Mouse (Mus musculus) forebrain, postnatal 0 days (tissue): ENCODE measurements around the gene Fgr. TPM values are rescaled to one million over a fixed set of nuclear protein-coding genes. Genes with fewer than 3 reads are reported as not detected.
"Not testable (repeated sequence)": the region's sequence is repeated elsewhere in the genome, so short reads cannot be mapped to it uniquely, and the experiment has no call there.

Experiments
- ATAC-seq: fragments of 200-750 bp; cut with Nextera tagmentation; 2 replicates; pipeline ENCODE4 v1.8.0; 2017; ENCODE audit warnings: mild to moderate bottlenecking, moderate library complexity
- DNase-seq: peaks from one replicate; pipeline ENCODE4 v3.0.0-alpha.2; 2015
- H3K27ac ChIP-seq: fragments of 300-500 bp; sonication (generic); 2 replicates; pipeline ENCODE4 v1.5.1; 2014; ENCODE audit warnings: low read depth, mild to moderate bottlenecking, antibody characterized with exemption, low read length, moderate library complexity, mixed read lengths
- H3K27me3 ChIP-seq: fragments of 300-500 bp; sonication (generic); 2 replicates; pipeline ENCODE4 v1.6.1; 2014; ENCODE audit warnings: mild to moderate bottlenecking, low read length, mixed read lengths; ENCODE audit not compliant: insufficient read depth
- H3K36me3 ChIP-seq: fragments of 300-500 bp; sonication (generic); 2 replicates; pipeline ENCODE4 v1.6.1; 2014; ENCODE audit warnings: mild to moderate bottlenecking, moderate library complexity; ENCODE audit not compliant: insufficient read depth
- H3K4me1 ChIP-seq: fragments of 300-500 bp; sonication (generic); 2 replicates; pipeline ENCODE4 v1.6.1; 2014; ENCODE audit warnings: antibody characterized with exemption; ENCODE audit not compliant: insufficient read depth
- H3K4me2 ChIP-seq: fragments of 300-500 bp; sonication (generic); 2 replicates; pipeline ENCODE4 v1.6.1; 2014; ENCODE audit warnings: low read depth, mild to moderate bottlenecking, moderate library complexity
- H3K4me3 ChIP-seq: fragments of 300-500 bp; sonication (generic); 2 replicates; pipeline ENCODE4 v1.5.1; 2014; ENCODE audit warnings: low read depth, low read length, mixed read lengths
- H3K9ac ChIP-seq: fragments of 300-500 bp; sonication (generic); 2 replicates; pipeline ENCODE4 v1.6.1; 2014; ENCODE audit warnings: mild to moderate bottlenecking
- H3K9me3 ChIP-seq: fragments of 300-500 bp; sonication (generic); 2 replicates; pipeline ENCODE4 v1.6.1; 2016; ENCODE audit warnings: low read length
- CTCF ChIP-seq: sonication (generic); IDR thresholded peaks from 2 replicates; pipeline ENCODE4 v1.5.1; 2016; ENCODE audit warnings: antibody characterized with exemption, control low read depth, low read depth
- WGBS: fragments of 180-500 bp; shearing (Covaris S2); extraction: QIAGEN DNeasy Blood & Tissue Kit; methylation state at CpG from one replicate; pipeline ENCODE4 v1.1.7; 2014; 5-methylcytosine and 5-hydroxymethylcytosine counted together
- polyA plus RNA-seq: library from polyadenylated mRNA; unstranded; fragments of >200 nt; fragmentation: Nextera tagmentation; extraction: Ambion mirVana; gene quantifications from 2 replicates; pipeline ENCODE4 v1.2.1, GENCODE M21; 2015
- total RNA-seq: library from RNA; depleted of rRNA; stranded (reverse); fragments of >200 nt; gene quantifications from 2 replicates; pipeline ENCODE4 v1.2.3, GENCODE M21; 2014

Fgr gene
- total and polyA plus RNA-seq, 2 experiments from 2014 or later: 0.06 TPM; not detected in 1

GRCm38 (mm10) chr4:132988581-132989355, 14.9 kb downstream of the Fgr start:
- no peak overlapping the region for H3K4me2 ChIP-seq
- H3K4me3 ChIP-seq: no peak overlapping the region
- DNase-seq: no peak
- no peaks in the 10 kb centered on the region for H3K4me1 ChIP-seq
- WGBS: 91% methylated on average over 6 of the region's 6 CpGs
- H3K9ac ChIP-seq: no peak overlapping the region
- no peaks in the 10 kb centered on the region for H3K36me3 ChIP-seq
- no peak for TF ChIP-seq CTCF
- no peak overlapping the region for H3K27ac ChIP-seq
- no peak for ATAC-seq
- H3K27me3 ChIP-seq: no peaks in the 10 kb centered on the region
- no peaks in the 10 kb centered on the region for H3K9me3 ChIP-seq

DNA sequence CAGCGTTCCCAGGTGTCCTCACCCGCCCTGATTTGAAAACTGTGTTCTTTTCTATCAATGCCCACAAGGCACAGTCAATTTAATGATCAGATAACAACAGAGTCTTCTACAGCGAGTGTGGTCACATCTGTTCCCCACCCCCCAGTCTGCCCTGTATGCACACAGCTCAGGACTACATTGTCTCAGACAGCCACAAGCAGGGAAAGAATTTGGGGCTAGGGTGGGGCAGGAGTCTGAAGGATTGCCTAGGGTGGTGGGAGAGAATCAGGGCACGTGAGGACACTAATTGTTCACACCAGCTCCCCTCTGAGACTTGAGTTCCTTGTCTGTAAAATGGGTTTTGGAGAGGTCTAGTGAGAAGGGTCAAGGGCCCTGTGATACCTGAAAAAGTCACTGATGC, 19.7 kb downstream of the Fgr start:
- H3K4me1 ChIP-seq: no peaks in the 10 kb centered on the region
- no peaks in the 10 kb centered on the region for H3K36me3 ChIP-seq
- H3K27me3 ChIP-seq: no peaks in the 10 kb centered on the region
- no peak overlapping the region for H3K9ac ChIP-seq
- DNase-seq (no peak), ATAC-seq (no peak)
- 66% methylated on average over 4 of the region's 4 CpGs for WGBS
- H3K4me2 ChIP-seq: no peak overlapping the region
- no peaks in the 10 kb centered on the region for H3K9me3 ChIP-seq
- H3K4me3 ChIP-seq: no peak overlapping the region
- no peak for TF ChIP-seq CTCF
- no peak overlapping the region for H3K27ac ChIP-seq

GRCm38 (mm10) chr4:132997469-132998237, 23.8 kb downstream of the Fgr start:
- no peak for DNase-seq
- no peaks in the 10 kb centered on the region for H3K4me1 ChIP-seq
- no peaks in the 10 kb centered on the region for H3K9me3 ChIP-seq
- H3K4me2 ChIP-seq: no peak overlapping the region
- no peak overlapping the region for H3K27ac ChIP-seq
- TF ChIP-seq CTCF: no peak
- no peaks in the 10 kb centered on the region for H3K27me3 ChIP-seq
- no peaks in the 10 kb centered on the region for H3K36me3 ChIP-seq
- ATAC-seq: no peak
- H3K9ac ChIP-seq: no peak overlapping the region
- no peak overlapping the region for H3K4me3 ChIP-seq
- WGBS: 49% methylated on average over 14 of the region's 14 CpGs

DNA sequence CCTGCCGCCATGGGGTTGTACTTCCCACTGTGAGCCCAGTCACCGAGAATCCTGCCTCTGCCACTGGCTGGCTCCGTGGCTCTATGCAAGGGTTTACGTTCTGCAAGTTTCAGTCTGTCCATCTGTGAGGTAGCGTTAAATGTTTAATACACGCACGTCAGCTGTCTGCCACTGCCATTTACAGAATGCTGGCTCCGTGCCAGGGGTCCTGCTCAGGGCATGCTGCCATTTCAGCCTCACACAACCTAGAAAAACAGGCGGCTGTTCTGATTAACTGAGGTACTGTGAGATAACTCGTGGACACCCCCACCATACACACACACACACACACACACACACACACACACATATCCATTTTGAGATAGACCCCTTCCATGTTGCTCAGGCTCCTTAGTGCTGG, 29.0 kb downstream of the Fgr start:
- Histone ChIP-seq H3K27me3 (no peaks in the 10 kb centered on the region), H3K4me3 (no peak overlapping the region), H3K9ac (no peak overlapping the region), H3K27ac (0 out of 2 replicates have a peak overlapping the region, but pooled peaks have one; percentile 4), H3K4me2 (no peak overlapping the region), H3K4me1 (0 out of 2 replicates have a peak, but pooled peaks cover 3% of the 10 kb centered on the region), H3K36me3 (no peaks in the 10 kb centered on the region), H3K9me3 (no peaks in the 10 kb centered on the region)
- 11% methylated on average over 10 of the region's 10 CpGs for WGBS
- no peak for ATAC-seq
- no peak for DNase-seq
- TF ChIP-seq CTCF: no peak

- H3K27me3 ChIP-seq: no peaks in the 10 kb centered on the region
- H3K4me3 ChIP-seq: no peak overlapping the region
- WGBS: 41% methylated on average over 21 of the region's 21 CpGs
- 0 out of 2 replicates have a peak overlapping the region, but pooled peaks have one; percentile 29 for H3K27ac ChIP-seq
- H3K4me2 ChIP-seq: no peak overlapping the region
- no peak for TF ChIP-seq CTCF
- peak; percentile 23; the same call in 1 of the 2 replicates for ATAC-seq
- H3K36me3 ChIP-seq: no peaks in the 10 kb centered on the region
- H3K4me1 ChIP-seq: 0 out of 2 replicates have a peak, but pooled peaks cover 3% of the 10 kb centered on the region
- H3K9me3 ChIP-seq: no peaks in the 10 kb centered on the region
- DNase-seq: no peak
- 0 out of 2 replicates have a peak overlapping the region, but pooled peaks have one; percentile 14 for H3K9ac ChIP-seq
Measured at GRCm38 (mm10) chr4:133003316-133004018, 29.6 kb downstream of the Fgr start.

DNA sequence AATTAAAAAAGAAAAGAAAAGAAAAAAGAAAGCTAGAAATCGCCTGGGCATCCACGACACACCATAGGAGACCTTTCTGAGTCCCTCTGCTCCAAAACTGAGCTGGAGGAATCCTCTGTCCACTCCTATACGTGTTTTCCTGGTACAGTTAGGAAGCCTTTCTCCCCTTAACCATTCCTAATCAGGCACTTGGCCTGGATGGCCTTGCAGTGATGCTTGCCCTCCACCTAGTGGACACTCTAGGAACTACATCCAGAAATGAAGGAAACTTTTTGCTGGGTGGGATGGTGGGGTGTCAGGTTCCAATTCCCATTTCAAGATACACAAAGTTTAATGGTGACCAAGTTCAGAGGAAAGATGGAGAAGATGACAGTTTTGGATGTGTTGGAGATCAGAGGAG, 31.3 kb downstream of the Fgr start:
- Histone ChIP-seq H3K4me1 (0 out of 2 replicates have a peak, but pooled peaks cover 3% of the 10 kb centered on the region), H3K9me3 (no peaks in the 10 kb centered on the region), H3K27ac (no peak overlapping the region), H3K4me3 (no peak overlapping the region), H3K9ac (no peak overlapping the region), H3K36me3 (no peaks in the 10 kb centered on the region), H3K27me3 (peaks cover 7% of the 10 kb centered on the region), H3K4me2 (no peak overlapping the region)
- peak; percentile 100 for TF ChIP-seq CTCF
- peak; percentile 87 for DNase-seq
- ATAC-seq: peak; percentile 63
- 2% methylated on average over 3 of the region's 3 CpGs for WGBS

DNA sequence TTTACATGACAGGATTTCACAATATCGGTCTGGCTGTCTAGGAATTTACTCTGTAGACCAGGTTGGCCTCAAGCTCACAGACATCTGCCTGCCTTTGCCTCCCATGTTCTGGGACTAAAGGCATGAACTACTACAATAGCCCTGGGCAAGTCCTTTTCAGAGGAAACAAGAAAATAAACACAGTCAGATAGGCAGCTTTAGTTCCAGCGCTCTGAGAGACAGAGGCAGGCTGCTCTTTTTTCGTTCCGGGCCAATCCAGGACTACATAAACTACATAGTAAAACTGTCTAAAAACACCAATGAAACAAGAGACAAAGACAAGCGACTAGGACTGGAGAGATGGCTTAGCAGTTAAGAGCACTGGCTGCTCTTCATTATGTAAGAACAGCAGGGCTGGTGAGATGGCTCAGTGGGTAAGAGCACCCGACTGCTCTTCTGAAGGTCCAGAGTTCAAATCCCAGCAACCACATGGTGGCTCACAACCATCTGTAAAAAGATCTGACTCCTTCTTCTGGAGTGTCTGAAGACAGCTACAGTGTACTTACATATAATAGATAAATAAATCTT, 32.1 kb downstream of the Fgr start:
- not testable (repeated sequence) for H3K4me3 ChIP-seq, ATAC-seq
- 65% methylated on average over 6 of the region's 6 CpGs for WGBS

More for the DNA sequence above, 32.1 kb downstream of the Fgr start:
- H3K27ac ChIP-seq, H3K9me3 ChIP-seq, H3K9ac ChIP-seq, H3K4me2 ChIP-seq, H3K36me3 ChIP-seq, DNase-seq, H3K4me1 ChIP-seq: not testable (repeated sequence)
- peaks cover 11% of the 10 kb centered on the region for H3K27me3 ChIP-seq
